13 mouse cellular contexts compared by ENCODE assay signal in the genomic region with DNA sequence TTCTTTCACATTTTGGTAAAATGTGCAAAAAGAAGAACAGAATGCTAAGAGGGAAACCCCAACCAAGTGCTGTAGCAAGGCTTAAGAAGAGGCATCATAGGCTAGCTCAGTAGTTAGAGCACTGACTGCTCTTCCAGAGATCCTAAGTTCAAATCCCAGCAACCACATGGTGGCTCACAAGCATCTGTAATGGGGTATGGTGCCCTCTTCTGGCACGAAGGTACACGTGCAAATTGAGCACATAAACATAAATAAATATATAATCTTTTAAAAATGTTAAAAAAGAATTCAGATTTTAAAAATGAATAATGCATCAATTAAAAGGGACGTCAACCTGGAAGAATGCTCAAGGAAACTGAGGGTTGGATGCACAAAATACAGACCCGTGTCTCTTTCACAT.
DNase-seq lines count a peak whose midpoint lies in the region; ATAC-seq and TF ChIP-seq lines count a peak whose summit lies in the region.
"Had no signal": no experiment of that assay in that cellular context is flagged by ENCODE, and none has a peak within 500 bp of the region (broad histone marks: within the 10 kb centered on the region; RNA-seq: fewer than 3 reads in every experiment).

No protein-coding gene starts in this region.

- WGBS in hindbrain, postnatal 0 days = 49% methylated on average over 4 of the region's 4 CpGs
- 57% methylated on average over 4 of the region's 4 CpGs for WGBS in hindbrain, embryonic 11.5 days
- WGBS in lung, embryonic 14.5 days = 57% methylated on average over 4 of the region's 4 CpGs

- TF ChIP-seq CTCF in hindbrain, postnatal 0 days (IDR thresholded peaks at IDR 0.05; ENCODE audit: low read depth) = peak; percentile 73
- TF ChIP-seq CTCF in lung, embryonic 14.5 days (IDR thresholded peaks at IDR 0.05; ENCODE audit: low read depth) = peak; percentile 58
- peak; percentile 11; the same call in 1 of the 2 replicates for TF ChIP-seq CTCF in embryonic fibroblast, embryonic 13.5 days (IDR thresholded peaks at IDR 0.05; ENCODE audit: borderline replicate concordance, insufficient read depth, low read length)

- H3K27ac ChIP-seq in hindbrain, postnatal 0 days = no peak overlapping the region
- no peak overlapping the region for H3K27ac ChIP-seq in hindbrain, embryonic 11.5 days (ENCODE audit: low read depth, low read length)
- no peak overlapping the region for H3K27ac ChIP-seq in lung, embryonic 14.5 days (ENCODE audit: low read depth)
- H3K27ac ChIP-seq in embryonic fibroblast, embryonic 13.5 days (ENCODE audit: insufficient read depth, low read length) = no peak overlapping the region
- H3K27ac ChIP-seq: heart, embryonic 10.5 days; midbrain, embryonic 15.5 days had no signal

- no peak for ATAC-seq in hindbrain, postnatal 0 days
- no peak for ATAC-seq in hindbrain, embryonic 11.5 days (ENCODE audit: low FRiP score)
- no peak for ATAC-seq in lung, embryonic 14.5 days (ENCODE audit: insufficient read depth)
- ATAC-seq: midbrain, embryonic 15.5 days had no signal

- H3K9me3 ChIP-seq in hindbrain, postnatal 0 days (ENCODE audit: low read length) = no peaks in the 10 kb centered on the region
- H3K9me3 ChIP-seq in hindbrain, embryonic 11.5 days (ENCODE audit: control insufficient read depth, low read length) = no peaks in the 10 kb centered on the region
- no peaks in the 10 kb centered on the region for H3K9me3 ChIP-seq in lung, embryonic 14.5 days (ENCODE audit: low read depth, low read length)
- H3K9me3 ChIP-seq: heart, embryonic 10.5 days; midbrain, embryonic 15.5 days had no signal

- no peak overlapping the region for H3K4me2 ChIP-seq in hindbrain, postnatal 0 days (ENCODE audit: low read depth, low read length)
- no peak overlapping the region for H3K4me2 ChIP-seq in hindbrain, embryonic 11.5 days (replicated peaks; ENCODE audit: low read depth, low read length)
- no peak overlapping the region for H3K4me2 ChIP-seq in lung, embryonic 14.5 days
- H3K4me2 ChIP-seq: hindbrain, embryonic 14.5 days; liver, embryonic 11.5 days; midbrain, embryonic 15.5 days had no signal

- no peak overlapping the region for H3K4me3 ChIP-seq in hindbrain, postnatal 0 days (ENCODE audit: low read length)
- no peak overlapping the region for H3K4me3 ChIP-seq in hindbrain, embryonic 11.5 days (ENCODE audit: low read depth, low read length)
- no peak overlapping the region for H3K4me3 ChIP-seq in lung, embryonic 14.5 days (ENCODE audit: low read depth, low read length)
- H3K4me3 ChIP-seq in embryonic fibroblast, embryonic 13.5 days (ENCODE audit: insufficient read depth, low read length) = no peak overlapping the region
- H3K4me3 ChIP-seq: heart, embryonic 10.5 days; midbrain, embryonic 15.5 days had no signal

- TF ChIP-seq POLR2A in embryonic fibroblast, embryonic 13.5 days (IDR thresholded peaks at IDR 0.05; ENCODE audit: low read depth, low read length) = no peak

- no peaks in the 10 kb centered on the region for H3K27me3 ChIP-seq in hindbrain, postnatal 0 days (ENCODE audit: insufficient read depth, low read length)
- no peaks in the 10 kb centered on the region for H3K27me3 ChIP-seq in hindbrain, embryonic 11.5 days (ENCODE audit: control insufficient read depth, insufficient read depth, low read length)
- no peaks in the 10 kb centered on the region for H3K27me3 ChIP-seq in lung, embryonic 14.5 days (ENCODE audit: insufficient read depth, low read length)
- H3K27me3 ChIP-seq: midbrain, embryonic 15.5 days had no signal

- peak; percentile 44 for DNase-seq in hindbrain, postnatal 0 days (ENCODE audit: low spot score)
- no peak for DNase-seq in hindbrain, embryonic 11.5 days (ENCODE audit: low spot score)
- DNase-seq in lung, embryonic 14.5 days = peak; percentile 48
- DNase-seq in lung, postnatal 4 days = no peak
- peak; percentile 56 for DNase-seq in NIH3T3 (ENCODE audit: low read depth)
- no peak for DNase-seq in T-cell, adult 2 months (ENCODE audit: low spot score)
- DNase-seq: spleen, adult 18-20 months; thymus, adult 18-20 months had no signal

- no peak overlapping the region for H3K9ac ChIP-seq in hindbrain, postnatal 0 days (replicated peaks; ENCODE audit: low read length)
- H3K9ac ChIP-seq in hindbrain, embryonic 11.5 days (ENCODE audit: low read depth, low read length) = no peak overlapping the region
- H3K9ac ChIP-seq in lung, embryonic 14.5 days = no peak overlapping the region
- H3K9ac ChIP-seq: hindbrain, embryonic 14.5 days; midbrain, embryonic 15.5 days had no signal

- no peaks in the 10 kb centered on the region for H3K4me1 ChIP-seq in hindbrain, postnatal 0 days (ENCODE audit: insufficient read depth, low read length)
- no peaks in the 10 kb centered on the region; the same call in 1 of the 2 replicates for H3K4me1 ChIP-seq in hindbrain, embryonic 11.5 days (replicated peaks; ENCODE audit: control insufficient read depth, insufficient read depth, low read length)
- H3K4me1 ChIP-seq in lung, embryonic 14.5 days (ENCODE audit: insufficient read depth) = 0 out of 2 replicates have a peak, but pooled peaks cover 7% of the 10 kb centered on the region
- H3K4me1 ChIP-seq in embryonic fibroblast, embryonic 13.5 days (ENCODE audit: control insufficient read depth, insufficient read depth, low read length) = no peaks in the 10 kb centered on the region

- H3K36me3 ChIP-seq in hindbrain, postnatal 0 days (ENCODE audit: insufficient read depth, low read length) = no peaks in the 10 kb centered on the region
- H3K36me3 ChIP-seq in hindbrain, embryonic 11.5 days (ENCODE audit: control insufficient read depth, insufficient read depth, low read length) = no peaks in the 10 kb centered on the region
- H3K36me3 ChIP-seq in lung, embryonic 14.5 days (ENCODE audit: insufficient read depth) = no peaks in the 10 kb centered on the region
- H3K36me3 ChIP-seq: heart, embryonic 10.5 days; midbrain, embryonic 15.5 days had no signal

Comparison
In these comparisons a context has a peak if more than half of its experiments do, and no peak if none do; other contexts are left out.
1. DNase-seq: peak in hindbrain, postnatal 0 days (single experiment), lung, embryonic 14.5 days (single experiment) and NIH3T3 (single experiment); none in hindbrain, embryonic 11.5 days (single experiment), lung, postnatal 4 days (0 of 2) and T-cell, adult 2 months (single experiment).
2. CTCF ChIP-seq: peak in every context shown above with its lines; median percentile 73 in hindbrain, postnatal 0 days; 58 in lung, embryonic 14.5 days; 11 in embryonic fibroblast, embryonic 13.5 days.